Mouse (Mus musculus) kidney, postnatal 0 days (tissue): ENCODE measurements around the gene Parvb. TPM values are rescaled to one million over a fixed set of nuclear protein-coding genes. Genes with fewer than 3 reads are reported as not detected.
A peak's percentile ranks its signal among the peaks of the same experiment; 100 is the strongest.

Experiments used
- ATAC-seq: fragments of 200-750 bp; cut with Nextera tagmentation; replicated peaks from 2 replicates; pipeline ENCODE4 v1.8.0; 2017; ENCODE audit warnings: low read depth, moderate number of reproducible peaks, moderate TSS enrichment, moderate library complexity; ENCODE audit not compliant: low FRiP score
- DNase-seq: peaks from one replicate; pipeline ENCODE4 v3.0.0-alpha.2; 2016; ENCODE audit warnings: low spot score
- H3K27ac ChIP-seq: fragments of 300-500 bp; sonication (generic); 2 replicates; pipeline ENCODE4 v1.5.1; 2014; ENCODE audit warnings: mild to moderate bottlenecking
- H3K27me3 ChIP-seq: fragments of 300-500 bp; sonication (generic); 2 replicates; pipeline ENCODE4 v1.6.1; 2014; ENCODE audit warnings: low read length, mixed read lengths; ENCODE audit not compliant: insufficient read depth
- H3K36me3 ChIP-seq: fragments of 300-500 bp; sonication (generic); 2 replicates; pipeline ENCODE4 v1.6.1; 2014; ENCODE audit warnings: low read length, mixed read lengths; ENCODE audit not compliant: insufficient read depth
- H3K4me1 ChIP-seq: fragments of 300-500 bp; sonication (generic); replicated peaks from 2 replicates; pipeline ENCODE4 v1.6.1; 2014; ENCODE audit warnings: antibody characterized with exemption, low read length, mixed read lengths; ENCODE audit not compliant: insufficient read depth
- H3K4me2 ChIP-seq: fragments of 300-500 bp; sonication (generic); 2 replicates; pipeline ENCODE4 v1.6.1; 2014; ENCODE audit warnings: mild to moderate bottlenecking, low read length, moderate library complexity, mixed read lengths
- H3K4me3 ChIP-seq: fragments of 300-500 bp; sonication (generic); replicated peaks from 2 replicates; pipeline ENCODE4 v1.5.1; 2014; ENCODE audit warnings: low read depth, low read length
- H3K9ac ChIP-seq: fragments of 300-500 bp; sonication (generic); 2 replicates; pipeline ENCODE4 v1.6.1; 2014; ENCODE audit warnings: low read depth, low read length
- H3K9me3 ChIP-seq: fragments of 300-500 bp; sonication (generic); replicated peaks from 2 replicates; pipeline ENCODE4 v1.6.1; 2016; ENCODE audit warnings: low read length, inconsistent platforms, mixed read lengths
- CTCF ChIP-seq: IDR thresholded peaks from 2 replicates; pipeline ENCODE4 v1.5.1; 2016; ENCODE audit warnings: antibody characterized with exemption, low read depth, mild to moderate bottlenecking, moderate library complexity
- WGBS: fragments of 180-500 bp; shearing (Covaris S2); extraction: QIAGEN DNeasy Blood & Tissue Kit; methylation state at CpG from one replicate; pipeline ENCODE4 v1.1.7; 2014; 5-methylcytosine and 5-hydroxymethylcytosine counted together
- polyA plus RNA-seq: library from polyadenylated mRNA; unstranded; fragments of >200 nt; fragmentation: Nextera tagmentation; extraction: Ambion mirVana; gene quantifications from 2 replicates; pipeline ENCODE4 v1.2.1, GENCODE M21; 2015

The Parvb gene
- polyA plus RNA-seq, 1 experiment from 2014 or later: 3.3 TPM

DNA sequence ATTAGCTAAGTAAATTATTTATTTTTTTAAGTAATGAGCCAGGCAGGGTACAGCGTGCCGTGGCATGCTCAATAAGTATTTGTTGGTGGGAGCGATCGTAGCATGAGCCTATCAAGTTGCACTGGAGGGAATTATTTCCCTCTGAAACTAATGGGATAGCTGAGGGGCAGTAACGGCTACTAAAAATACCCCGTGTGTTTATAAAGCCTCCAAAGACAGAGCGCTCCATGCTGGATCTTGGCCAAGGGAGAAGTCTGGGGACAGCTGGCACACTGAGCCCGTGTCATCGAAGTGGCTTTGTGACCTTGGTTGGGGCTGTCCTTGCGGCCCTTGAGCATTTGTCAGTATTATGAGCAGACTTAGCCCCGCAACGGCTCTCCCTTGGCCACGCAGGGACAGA is 19.4 kb downstream of the Parvb start:
- H3K27me3 ChIP-seq: no peaks in the 10 kb centered on the region
- no peak overlapping the region for H3K9ac ChIP-seq
- no peaks in the 10 kb centered on the region for H3K36me3 ChIP-seq
- no peak overlapping the region for H3K4me3 ChIP-seq
- H3K4me2 ChIP-seq: no peak overlapping the region
- 24% methylated on average over 13 of the region's 13 CpGs for WGBS
- DNase-seq (peak; percentile 39), ATAC-seq (no peak)
- H3K9me3 ChIP-seq: no peaks in the 10 kb centered on the region
- H3K27ac ChIP-seq: no peak overlapping the region
- TF ChIP-seq CTCF: no peak
- no peaks in the 10 kb centered on the region for H3K4me1 ChIP-seq

DNA sequence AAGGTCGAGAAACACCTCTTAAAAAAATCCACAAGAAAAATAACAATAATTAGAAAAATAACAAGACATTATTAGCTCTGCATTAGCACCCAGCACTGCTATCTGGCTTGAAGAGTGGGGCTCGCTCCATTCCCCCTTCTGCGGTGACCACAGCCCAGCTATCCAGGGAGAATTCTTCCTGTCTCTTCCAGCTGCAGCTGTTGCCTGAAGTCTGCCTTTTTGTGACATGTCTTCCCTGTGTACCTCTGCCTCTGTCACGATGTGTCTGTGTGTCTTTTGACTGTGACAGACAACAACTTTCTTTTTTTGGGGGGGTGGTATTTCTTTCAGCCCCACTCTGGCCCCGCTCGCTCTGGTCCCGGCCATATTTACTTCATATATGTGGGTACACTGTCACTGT is 20.8 kb downstream of the Parvb start:
- Histone ChIP-seq H3K4me2 (no peak overlapping the region), H3K9me3 (no peaks in the 10 kb centered on the region), H3K4me3 (no peak overlapping the region), H3K36me3 (no peaks in the 10 kb centered on the region), H3K9ac (no peak overlapping the region), H3K27ac (no peak overlapping the region), H3K4me1 (no peaks in the 10 kb centered on the region), H3K27me3 (no peaks in the 10 kb centered on the region)
- DNase-seq (no peak), ATAC-seq (no peak)
- 90% methylated on average over 7 of the region's 7 CpGs for WGBS
- TF ChIP-seq CTCF: no peak

DNA sequence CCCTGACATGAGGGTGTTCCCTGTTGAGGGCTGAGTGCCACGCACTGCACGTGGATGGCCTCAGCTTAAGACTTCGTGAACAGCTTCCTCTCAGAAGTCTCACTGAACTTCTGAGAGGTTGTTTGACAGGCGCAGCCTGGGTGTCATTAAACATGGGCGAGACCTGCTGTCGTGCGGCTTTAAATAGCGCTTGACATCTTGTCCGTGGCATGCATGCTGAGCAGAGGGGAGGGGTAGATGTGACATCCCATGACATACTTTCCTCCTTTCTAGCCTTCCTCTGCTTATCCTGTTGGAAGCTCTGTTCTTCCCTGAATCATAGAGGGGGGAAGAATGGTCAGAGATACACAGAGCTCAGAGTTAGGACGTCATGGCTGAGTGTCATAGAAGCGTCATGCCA is 21.9 kb downstream of the Parvb start:
- Histone ChIP-seq H3K9ac (no peak overlapping the region), H3K4me2 (no peak overlapping the region), H3K4me3 (no peak overlapping the region), H3K36me3 (no peaks in the 10 kb centered on the region), H3K27me3 (no peaks in the 10 kb centered on the region), H3K4me1 (no peaks in the 10 kb centered on the region), H3K9me3 (no peaks in the 10 kb centered on the region), H3K27ac (no peak overlapping the region)
- WGBS: 36% methylated on average over 11 of the region's 11 CpGs
- no peak for TF ChIP-seq CTCF
- ATAC-seq (no peak), DNase-seq (no peak)

DNA sequence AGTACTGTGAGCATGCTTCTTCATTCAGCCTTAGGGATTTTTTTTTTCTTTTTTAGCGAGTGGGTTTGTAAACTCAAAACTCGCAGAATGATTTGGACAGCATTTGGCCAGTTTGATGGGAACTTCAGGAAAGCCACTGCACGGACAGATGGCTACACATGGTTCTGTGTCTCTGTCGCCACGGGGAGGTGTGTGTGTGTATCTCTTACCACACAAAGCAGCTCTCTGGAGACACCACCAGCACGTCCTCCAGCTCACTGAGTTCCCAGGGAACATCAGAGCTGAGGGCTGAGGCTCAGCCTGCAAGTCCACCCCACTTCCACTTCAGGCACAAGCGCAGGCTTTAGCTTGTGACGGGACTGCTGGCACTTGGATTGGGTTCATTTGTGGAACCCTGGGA is 22.5 kb downstream of the Parvb start:
- Histone ChIP-seq H3K36me3 (no peaks in the 10 kb centered on the region), H3K9me3 (no peaks in the 10 kb centered on the region), H3K4me3 (no peak overlapping the region), H3K27me3 (no peaks in the 10 kb centered on the region), H3K9ac (no peak overlapping the region), H3K4me2 (no peak overlapping the region), H3K4me1 (no peaks in the 10 kb centered on the region), H3K27ac (no peak overlapping the region)
- DNase-seq (no peak), ATAC-seq (no peak)
- WGBS: 80% methylated on average over 8 of the region's 8 CpGs
- TF ChIP-seq CTCF: no peak

DNA sequence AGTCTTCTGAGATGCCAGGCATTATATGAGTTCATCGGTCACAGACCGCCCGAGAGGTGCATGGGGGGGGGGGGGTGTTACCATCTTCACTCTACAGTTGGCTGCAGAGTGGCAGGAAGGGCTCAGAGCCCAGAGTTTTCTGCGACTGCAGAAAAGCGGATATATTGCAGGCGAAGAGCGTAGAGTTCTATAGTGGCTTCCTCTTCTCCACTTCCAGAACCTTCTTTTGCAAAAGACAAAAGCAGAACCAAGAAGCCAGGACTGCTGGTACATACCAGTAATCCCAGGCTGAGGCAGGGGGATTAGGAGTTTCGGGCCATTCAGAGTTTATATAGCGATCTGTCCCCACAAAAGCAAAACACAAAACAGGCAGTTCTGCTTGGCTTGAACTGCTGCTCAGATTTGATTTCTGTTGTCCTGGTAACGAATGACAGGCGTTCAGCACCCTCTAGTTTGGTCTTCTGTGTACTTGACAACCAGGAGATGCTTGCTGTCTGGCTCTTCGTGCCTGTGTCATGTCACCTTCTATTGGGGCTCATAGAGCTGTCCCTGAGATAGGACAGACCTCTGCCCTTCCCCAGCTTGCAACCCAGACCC is 24.5 kb downstream of the Parvb start:
- no peaks in the 10 kb centered on the region for H3K9me3 ChIP-seq
- 0 out of 2 replicates have a peak, but pooled peaks cover 5% of the 10 kb centered on the region for H3K4me1 ChIP-seq
- no peaks in the 10 kb centered on the region for H3K36me3 ChIP-seq
- H3K27ac ChIP-seq: no peak overlapping the region
- H3K27me3 ChIP-seq: no peaks in the 10 kb centered on the region
- TF ChIP-seq CTCF: no peak
- no peak for ATAC-seq
- no peak overlapping the region for H3K4me3 ChIP-seq
- no peak overlapping the region for H3K4me2 ChIP-seq
- H3K9ac ChIP-seq: no peak overlapping the region
- 82% methylated on average over 12 of the region's 12 CpGs for WGBS
- DNase-seq: no peak

DNA sequence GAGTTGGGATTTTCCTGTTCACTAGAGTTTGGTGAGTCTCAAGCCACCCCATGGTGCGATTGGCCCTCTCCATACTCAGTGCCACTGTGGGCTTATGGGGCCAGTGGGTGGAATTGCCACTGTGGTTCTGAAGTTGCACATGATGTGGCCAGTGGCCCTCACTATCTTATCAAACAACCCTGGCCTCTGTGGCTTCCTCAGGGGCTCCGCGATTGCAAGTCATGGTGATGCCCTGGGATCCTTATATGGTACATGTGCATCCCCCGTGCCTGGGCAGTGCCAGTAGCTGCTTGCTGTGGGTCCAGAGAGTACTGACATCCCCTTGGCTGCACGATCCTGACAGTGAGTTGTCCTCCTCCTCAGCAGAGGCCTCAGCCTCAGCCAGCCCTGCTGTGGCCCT is 25.0 kb downstream of the Parvb start:
- no peak for ATAC-seq
- Histone ChIP-seq H3K4me1 (0 out of 2 replicates have a peak, but pooled peaks cover 5% of the 10 kb centered on the region), H3K9ac (no peak overlapping the region), H3K27me3 (no peaks in the 10 kb centered on the region), H3K4me2 (no peak overlapping the region), H3K27ac (no peak overlapping the region), H3K9me3 (no peaks in the 10 kb centered on the region), H3K4me3 (no peak overlapping the region), H3K36me3 (no peaks in the 10 kb centered on the region)
- WGBS: 76% methylated on average over 5 of the region's 5 CpGs
- TF ChIP-seq CTCF: no peak
- DNase-seq: no peak

DNA sequence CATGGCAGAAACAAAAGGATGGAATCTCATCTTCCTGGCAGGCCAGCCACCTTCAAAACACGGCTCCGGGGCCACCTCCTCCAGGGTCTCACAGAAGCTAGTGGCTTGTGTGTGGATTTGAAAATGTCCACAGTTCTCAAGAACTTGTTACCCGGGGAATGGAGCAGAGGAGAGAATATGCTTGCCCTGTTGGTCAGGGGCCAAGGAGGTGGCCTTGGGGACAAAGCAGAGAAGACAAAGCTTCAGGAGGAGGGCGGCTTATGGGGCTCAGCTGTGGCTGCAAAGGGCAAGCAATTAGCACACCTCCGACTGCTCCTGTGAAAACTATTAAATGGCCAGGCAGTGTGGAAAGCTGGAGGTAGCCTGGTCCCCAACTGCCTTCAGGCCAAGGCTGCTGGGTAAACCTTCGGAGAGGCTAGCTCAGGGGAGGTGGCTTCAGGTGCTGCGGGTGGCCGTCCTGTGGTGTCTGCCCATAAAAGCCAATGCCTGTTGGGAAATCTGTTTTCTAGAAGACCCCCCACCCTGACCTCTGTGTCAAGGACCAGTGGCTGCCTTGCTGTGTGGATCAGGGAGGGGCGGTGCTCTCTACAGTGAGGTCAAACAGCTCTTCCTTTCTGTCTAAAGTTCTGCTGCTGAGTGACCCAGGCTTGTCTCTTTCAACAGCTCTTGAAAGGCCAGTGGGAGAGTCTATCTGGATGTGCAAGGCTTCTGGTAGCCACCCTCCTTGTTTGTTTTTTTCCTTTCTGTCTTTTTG is 26.9 kb downstream of the Parvb start:
- ATAC-seq: no peak
- Histone ChIP-seq H3K4me3 (no peak overlapping the region), H3K27me3 (no peaks in the 10 kb centered on the region), H3K9me3 (no peaks in the 10 kb centered on the region), H3K36me3 (no peaks in the 10 kb centered on the region), H3K27ac (no peak overlapping the region), H3K4me1 (0 out of 2 replicates have a peak, but pooled peaks cover 5% of the 10 kb centered on the region), H3K4me2 (no peak overlapping the region), H3K9ac (no peak overlapping the region)
- DNase-seq: no peak
- WGBS: 76% methylated on average over 9 of the region's 9 CpGs
- no peak for TF ChIP-seq CTCF
